Mouse (Mus musculus): ENCODE measurements around the gene Tmcc2.
"Not testable (repeated sequence)": the region's sequence is repeated elsewhere in the genome, so short reads cannot be mapped to it uniquely, and the experiment has no call there.

Gene Tmcc2

DNA sequence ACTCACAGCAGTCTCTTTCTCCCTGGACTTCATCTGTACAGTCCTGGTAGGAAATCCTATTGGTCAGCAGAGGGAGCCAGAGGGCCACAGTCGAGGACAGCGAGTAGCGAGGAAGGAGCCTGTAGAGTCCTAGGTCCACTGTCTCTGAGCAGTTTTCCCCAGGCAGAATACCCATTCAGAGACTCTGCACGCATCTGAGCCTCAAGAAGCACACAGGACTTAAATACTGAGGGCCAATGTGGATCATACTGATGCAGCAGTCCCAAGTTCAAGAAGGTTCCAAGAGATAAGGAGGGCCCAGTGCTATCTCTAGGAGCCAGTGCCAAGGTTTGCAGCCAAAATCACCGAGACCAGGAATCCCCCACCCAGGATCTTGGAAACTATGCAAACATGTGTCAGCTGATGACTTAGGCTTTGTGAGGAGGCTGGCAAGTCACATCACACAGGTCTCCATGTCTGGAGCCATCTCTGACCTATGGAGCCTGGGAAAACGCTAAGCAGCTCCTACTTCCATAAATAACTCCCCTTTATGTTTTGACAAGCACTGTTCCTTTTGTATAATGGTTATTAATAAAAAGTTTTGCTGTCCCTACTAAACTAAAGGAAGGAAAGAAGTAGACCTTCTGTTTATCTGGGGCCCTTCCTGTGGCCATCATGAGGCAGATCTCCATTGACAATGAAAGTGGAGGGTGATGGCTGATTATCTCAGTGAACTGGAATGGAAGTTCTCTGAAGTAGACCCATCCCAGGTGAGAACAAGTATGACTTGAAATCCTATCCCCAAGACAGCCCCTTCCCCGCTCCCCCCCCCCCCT lies 23.2 kb downstream of the Tmcc2 start:
- in situ Hi-C loops (cut with MboI, MseI) = loop anchor here (5.0 kb wide), 1 partner anchor 109 kb away; the partner anchor contains the start of gene Rbbp5

DNA sequence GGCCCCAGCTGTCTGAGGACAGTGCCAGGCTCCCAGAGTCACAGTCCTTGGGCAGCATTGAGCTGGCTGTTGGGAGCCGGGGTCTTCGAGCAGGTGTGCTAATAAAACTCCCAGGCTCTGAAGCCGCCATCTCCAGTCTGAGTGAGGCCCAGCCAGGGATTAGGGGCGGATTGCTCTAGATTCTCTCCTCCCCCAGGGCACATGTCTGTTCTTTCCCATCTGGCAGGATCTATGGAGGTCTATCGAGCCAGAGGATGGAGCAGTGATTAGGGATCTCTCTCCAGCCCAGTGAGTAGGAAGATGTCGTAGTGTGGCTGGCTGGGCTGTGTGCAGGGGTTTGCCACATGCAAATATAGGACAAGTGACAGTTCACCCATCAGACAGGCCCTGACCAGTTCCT lies 24.1 kb downstream of the Tmcc2 start:
- in situ Hi-C loops (cut with MboI, MseI) = loop anchor here (5.0 kb wide), 1 partner anchor 110 kb away; the partner anchor contains the start of gene Rbbp5

DNA sequence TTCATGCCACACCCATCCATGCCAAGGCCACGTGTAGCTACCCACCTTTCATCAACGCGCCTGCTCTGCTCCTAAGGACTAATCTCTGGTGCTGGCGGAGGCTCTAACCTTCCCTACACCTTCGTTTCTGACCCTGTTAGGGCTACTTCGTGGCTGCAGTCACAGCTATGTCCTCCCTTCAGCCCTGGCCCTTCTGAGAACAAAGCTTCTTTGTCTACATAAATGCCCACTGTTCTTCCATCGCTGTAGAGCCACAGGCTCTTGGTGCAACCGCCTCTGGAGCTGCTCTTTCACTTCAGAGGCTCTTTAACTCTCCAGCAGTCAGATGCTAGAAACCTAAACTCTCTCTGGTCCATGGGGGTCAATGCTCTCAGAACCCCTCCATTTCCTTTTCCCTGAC lies 24.8 kb downstream of the Tmcc2 start:
- in situ Hi-C loops (cut with MboI, MseI) = loop anchor here (5.0 kb wide), 1 partner anchor 111 kb away; the partner anchor contains the start of gene Rbbp5

DNA sequence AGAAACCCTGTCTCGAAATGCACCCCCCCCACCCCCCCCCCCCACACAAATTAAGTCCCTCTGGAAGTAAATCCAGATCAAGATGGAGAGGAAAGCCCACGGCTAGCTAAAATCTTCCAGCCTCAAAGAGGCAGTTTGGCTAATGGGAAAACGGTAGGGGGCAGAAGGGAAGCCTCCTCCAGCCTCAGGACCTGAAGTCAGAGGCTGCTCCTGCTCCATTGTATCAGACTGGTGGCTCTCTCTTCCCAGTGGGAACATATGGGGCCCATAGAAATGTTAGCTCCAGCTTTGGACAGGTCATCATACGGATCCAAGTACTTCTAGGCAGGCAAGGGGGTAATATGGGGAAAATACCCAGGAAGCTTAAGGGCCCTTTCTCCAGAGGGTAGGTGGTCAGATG lies 25.4 kb downstream of the Tmcc2 start:
- in situ Hi-C loops (cut with MboI, MseI) = loop anchor here (5.0 kb wide), 1 partner anchor 112 kb away; the partner anchor contains the start of gene Rbbp5

DNA sequence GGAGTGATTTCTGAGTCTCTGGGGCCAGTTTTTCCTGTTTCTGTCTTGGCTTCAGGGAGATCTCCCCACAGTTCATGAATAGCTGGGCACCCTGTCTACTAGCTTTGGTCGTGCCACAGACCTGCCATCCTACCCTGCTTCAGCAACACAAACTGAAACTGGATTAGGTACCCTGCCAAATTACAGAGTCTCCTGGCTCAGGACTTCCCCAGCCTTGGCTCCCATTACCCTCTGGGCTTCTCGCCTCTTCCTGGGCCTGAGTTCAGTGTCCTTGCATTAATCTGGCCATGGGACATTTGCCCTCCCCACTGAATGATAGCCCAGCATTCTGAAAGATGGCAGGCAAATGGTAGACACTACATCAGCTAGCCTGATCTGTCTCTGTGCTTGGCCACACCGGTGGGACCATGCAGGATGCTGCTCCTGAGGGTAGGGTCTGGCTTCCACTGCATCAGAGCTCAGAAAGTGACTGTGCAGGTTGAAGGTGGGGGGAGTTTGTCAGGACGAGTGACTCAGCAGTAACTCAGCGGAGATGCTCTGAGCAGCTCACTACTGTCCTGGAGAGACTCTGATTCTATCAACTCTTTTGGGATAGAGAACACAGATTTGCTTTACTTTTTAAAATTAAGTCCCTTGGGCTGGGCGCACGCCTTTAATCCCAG lies 26.1 kb downstream of the Tmcc2 start:
- in situ Hi-C loops (cut with MboI, MseI) = loop anchor here (5.0 kb wide), 1 partner anchor 112 kb away; the partner anchor contains the start of gene Rbbp5

DNA sequence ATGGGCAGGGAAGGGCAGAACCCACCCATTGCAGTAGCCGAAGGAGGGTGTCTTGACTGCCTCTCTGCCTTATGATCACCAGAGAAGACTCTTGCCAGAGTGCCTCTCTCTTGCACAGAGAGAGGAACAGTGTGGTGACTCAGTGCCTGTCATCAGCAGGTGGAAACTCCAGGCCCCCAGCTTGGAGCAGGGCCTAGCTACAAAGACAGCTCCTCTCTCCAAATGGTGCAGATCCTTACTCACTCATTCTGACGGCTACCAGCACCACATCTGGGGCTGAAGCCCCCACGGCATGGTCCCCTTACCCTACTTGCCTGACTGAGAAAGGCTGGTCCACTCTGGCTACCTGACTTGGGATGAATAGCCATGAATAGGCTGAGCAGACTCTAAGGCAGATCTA lies 26.7 kb downstream of the Tmcc2 start:
- in situ Hi-C loops (cut with MboI, MseI) = no loop called here

DNA sequence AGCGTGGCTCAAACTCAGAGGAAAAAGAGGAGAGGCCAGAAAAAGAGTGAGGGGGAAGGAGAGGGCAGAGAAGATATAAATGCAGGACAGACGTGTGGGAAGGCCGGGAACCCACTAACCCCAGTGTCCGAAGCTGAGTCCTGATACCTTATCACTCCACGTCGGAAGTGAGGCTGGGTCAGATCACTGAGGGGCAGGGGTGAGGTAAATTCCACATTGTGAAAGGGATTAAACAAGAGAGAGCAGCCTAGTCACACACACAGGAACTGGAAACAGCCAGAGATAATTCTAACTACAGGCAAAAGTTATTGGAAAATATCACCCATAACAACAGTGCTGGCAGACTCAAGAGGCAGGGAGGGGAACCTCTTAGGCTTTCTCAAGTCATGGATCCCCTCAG lies 29.1 kb downstream of the Tmcc2 start:
- in situ Hi-C loops (cut with MboI, MseI) = no loop called here

DNA sequence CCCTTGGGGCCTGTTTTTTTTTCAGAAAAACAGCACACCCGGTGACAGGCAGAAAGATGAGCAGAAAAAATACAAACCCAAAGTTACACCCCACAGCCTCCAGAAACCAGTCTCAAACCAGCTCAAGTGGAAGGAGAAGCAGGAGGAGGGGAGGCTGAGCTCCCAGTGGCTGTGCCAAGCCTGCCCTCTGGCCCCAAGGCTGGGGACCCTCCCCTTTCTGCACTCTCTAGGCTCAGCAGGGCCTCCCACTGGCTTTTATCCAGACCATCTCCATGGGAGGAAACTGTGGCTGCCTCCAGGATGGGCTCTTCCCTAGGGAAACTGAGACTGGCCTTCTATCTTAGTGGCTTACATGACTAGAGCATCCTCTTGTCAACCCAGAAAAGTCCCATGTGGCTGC lies 34.2 kb downstream of the Tmcc2 start:
- in situ Hi-C loops (cut with MboI, MseI) = loop anchor here (5.0 kb wide), 1 partner anchor 45 kb away; no protein-coding TSS in a partner anchor

DNA sequence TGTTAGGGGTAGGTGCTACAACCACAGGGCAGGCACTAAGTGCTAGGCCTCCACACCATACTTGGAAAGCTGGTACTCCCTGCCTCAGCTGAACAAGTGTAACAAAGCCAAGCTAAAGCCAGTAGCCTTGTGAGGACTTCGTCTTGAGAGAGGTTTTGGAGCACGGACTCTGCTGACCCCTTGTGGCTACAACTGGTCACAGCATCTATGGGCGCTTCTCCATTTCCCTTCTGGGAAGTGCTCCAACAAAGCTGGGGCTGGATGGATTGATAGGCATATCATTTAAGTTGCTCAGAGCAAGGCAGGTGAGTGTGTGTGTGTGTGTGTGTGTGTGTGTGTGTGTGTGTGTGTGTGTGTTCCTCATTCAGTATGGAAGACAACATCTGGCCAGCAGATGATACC lies 35.2 kb downstream of the Tmcc2 start:
- in situ Hi-C loops (cut with MboI, MseI) = loop anchor here (5.0 kb wide), 1 partner anchor 44 kb away; no protein-coding TSS in a partner anchor

DNA sequence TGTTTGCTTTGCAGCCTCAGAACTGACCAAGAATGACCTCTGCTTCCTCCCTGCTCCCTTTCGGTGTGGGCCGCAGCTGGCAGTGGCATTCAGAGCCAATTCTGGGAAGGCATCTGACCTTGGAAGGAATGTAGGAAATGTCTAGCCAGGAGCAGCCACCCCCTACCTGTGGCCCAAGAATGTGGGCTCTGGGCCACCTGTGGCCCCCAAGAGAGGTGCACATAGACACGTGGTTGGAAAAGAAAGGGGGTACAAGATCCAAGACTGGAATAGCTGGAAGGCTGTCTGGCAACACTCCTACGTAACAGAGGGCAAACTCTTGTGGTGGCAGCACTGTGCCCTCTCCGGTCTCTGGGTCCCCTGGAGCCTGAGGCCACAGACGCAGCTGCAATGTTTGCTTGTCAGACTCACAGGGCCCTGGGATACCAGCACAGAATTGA lies 35.9 kb downstream of the Tmcc2 start:
- in situ Hi-C loops (cut with MboI, MseI) = loop anchor here (5.0 kb wide), 1 partner anchor 43 kb away; no protein-coding TSS in a partner anchor

DNA sequence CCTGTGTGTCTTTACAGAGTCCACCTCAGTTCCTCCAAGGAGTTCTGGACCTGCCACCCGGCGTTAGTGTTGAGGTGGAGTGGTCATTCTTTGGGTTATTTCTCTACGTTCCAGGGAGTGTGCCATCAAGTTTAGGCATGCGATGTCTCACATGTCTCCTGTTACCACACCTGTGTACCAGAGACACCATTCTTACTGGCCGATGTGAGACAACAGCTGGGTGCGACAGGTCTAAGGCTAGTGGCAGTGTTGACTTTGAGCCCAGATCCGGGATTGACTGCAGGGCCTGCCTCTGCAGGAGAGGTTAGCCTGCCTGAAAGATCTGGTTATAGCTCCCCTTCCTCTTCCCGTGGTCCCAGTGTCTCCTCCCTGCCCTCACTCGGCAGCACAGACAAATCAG lies 36.8 kb downstream of the Tmcc2 start:
- in situ Hi-C loops (cut with MboI, MseI) = no loop called here

DNA sequence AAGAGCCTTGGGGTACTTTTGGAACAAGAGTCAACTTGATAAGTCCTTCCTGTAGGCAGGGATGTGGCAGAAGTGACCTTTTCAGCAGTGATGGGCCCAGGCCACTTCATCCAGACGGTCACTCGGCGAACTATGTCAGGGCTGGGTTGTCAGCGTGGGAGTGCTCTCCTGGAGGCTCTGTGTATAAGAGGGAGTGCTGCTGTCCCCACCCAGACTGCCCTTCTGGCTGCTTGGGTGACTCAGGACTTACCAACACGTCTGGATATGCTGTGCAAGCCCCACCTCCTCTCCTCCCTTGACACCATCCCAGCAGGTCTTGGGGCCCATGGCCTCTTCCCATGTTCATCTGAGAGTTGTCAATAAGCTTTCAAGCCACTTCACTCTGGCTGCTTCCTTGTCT lies 37.7 kb downstream of the Tmcc2 start:
- in situ Hi-C loops (cut with MboI, MseI) = no loop called here

DNA sequence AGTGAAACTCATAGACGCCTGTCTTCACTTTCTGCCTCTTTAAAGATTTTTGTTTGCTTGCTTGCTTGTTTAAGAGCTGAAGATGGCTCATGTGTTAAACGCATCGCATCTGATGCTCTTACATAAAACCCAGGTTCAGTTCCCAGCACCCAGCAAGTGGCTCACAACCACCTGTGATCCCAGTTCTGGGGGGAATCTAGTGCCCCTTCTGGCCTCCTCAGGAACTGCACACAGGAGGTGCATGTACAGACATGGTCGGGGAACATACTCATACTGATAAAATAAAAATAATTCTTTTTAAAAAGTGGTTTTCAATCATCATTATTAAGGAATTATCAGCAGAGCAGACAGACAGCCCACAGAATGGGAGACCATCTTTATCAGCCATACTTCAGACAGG lies 40.0 kb downstream of the Tmcc2 start:
- in situ Hi-C loops (cut with MboI, MseI) = no loop called here

DNA sequence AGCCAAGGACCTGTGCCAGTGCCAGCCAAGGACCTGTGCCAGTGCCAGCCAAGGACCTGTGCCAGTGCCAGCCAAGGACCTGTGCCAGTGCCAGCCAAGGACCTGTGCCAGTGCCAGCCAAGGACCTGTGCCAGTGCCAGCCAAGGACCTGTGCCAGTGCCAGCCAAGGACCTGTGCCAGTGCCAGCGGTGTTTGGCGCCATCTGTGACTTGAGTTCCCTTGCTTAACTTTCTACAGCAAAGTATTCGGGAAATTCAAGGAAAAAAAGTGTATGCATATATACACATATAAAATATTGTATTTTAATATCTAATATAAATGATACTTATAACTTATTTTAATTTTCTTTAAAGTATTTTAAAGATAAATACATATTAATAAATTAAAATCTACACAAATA lies 41.5 kb downstream of the Tmcc2 start:
- in situ Hi-C loops (cut with MboI, MseI) = not testable (repeated sequence)

DNA sequence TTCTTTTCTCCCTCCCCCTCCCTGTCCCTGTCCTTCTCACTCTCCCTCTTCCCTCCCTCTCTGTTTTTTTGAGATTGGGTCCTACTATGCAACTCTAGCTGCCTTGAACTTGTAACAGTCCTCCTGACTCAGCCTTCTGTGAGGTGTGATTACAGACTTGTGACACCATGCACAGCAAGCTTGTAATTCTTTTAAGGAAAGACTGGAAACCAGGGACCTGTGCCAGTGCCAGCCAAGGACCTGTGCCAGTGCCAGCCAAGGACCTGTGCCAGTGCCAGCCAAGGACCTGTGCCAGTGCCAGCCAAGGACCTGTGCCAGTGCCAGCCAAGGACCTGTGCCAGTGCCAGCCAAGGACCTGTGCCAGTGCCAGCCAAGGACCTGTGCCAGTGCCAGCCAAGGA lies 42.0 kb downstream of the Tmcc2 start:
- in situ Hi-C loops (cut with MboI, MseI) = not testable (repeated sequence)

DNA sequence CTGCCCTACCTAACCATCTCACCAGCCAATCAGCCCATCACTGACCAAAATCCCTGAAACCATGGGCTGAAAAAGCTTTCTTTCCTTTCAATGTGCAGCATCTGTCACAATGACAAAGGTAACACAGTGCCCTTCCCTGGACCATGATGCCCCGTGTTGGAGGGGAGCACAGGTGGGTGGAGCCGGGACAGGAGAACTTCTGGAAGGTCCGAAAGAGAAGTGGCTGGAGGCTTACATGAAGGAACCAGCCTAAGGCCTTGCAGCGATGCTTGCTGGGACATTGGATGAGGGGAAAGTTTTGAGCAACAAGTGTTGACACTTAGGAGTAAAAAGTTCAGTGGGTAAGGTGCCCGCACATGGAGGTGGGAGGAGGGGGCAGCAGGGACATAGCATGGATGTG lies 42.7 kb downstream of the Tmcc2 start:
- in situ Hi-C loops (cut with MboI, MseI) = no loop called here

DNA sequence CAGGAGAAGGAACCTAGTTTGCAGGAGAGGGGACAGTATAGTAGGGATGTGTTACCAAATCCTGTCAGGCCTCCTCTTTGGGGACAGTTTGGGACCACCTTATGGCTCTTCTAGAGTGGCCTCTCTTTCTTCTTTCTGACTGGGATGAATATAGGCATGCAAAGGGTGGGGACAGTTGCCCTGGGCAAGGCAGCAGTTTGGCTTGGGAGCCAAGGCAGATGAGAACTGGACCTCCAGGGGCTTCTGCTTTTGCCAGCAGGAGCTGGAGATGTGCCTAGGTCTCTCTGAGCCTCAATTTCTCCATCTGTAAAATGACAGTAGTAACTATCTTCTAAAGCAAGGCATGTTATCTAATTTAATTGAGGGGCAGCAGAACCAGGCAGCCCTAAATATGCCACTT lies 44.1 kb downstream of the Tmcc2 start:
- in situ Hi-C loops (cut with MboI, MseI) = no loop called here

DNA sequence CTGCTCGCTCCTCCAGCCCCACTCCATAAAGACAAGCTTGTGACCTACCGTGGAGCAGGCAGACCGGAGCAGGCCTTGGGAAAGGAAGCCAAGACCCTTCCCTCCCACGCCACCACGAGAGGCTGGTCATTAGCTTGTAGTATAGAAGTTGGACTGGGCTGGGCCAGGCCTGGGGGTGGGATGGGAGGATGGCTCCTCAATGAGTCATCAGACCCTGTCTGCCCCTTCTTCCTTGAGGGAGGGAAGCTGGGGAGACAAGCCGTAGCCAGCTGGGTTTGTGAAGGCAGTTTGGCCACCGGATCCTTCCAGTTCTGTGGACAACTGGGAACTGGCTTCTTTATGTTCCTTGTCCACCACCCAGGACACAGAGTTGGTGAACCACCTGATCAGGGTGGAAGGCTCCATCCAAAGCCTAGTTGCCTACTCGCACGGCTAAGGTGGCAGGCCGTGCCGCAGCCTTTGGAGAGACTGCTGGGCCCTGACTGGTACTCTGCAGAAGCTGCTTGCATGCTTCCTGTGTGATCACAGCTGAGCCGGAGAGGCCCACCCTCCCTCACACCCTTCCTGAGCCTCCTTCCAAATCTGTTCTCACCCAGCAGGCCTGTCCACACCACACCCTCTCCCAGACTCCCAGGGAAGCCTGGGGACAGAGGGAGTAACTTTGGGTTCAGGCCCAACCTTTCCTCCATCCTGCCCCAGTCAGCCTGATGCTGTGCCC lies 44.8 kb downstream of the Tmcc2 start:
- in situ Hi-C loops (cut with MboI, MseI) = no loop called here

DNA sequence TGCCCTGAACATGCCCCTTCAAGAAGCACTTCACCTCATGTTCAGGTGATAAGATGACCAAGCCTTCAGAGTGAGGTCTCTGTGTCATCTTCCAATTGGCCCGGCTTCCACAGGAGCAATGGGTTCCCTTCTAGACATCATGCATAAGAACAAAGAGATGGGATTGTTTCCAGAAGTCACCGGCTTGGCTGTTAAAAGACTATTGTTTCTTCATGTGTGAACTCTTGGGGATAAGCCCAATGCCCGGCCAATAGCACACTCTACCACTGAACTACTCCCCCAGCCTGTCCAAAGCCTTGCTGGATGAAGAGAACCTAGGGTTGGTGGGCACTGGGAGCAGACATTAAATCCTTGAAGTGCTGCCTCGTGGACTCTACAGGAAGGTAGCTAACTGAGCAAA lies 45.6 kb downstream of the Tmcc2 start:
- in situ Hi-C loops (cut with MboI, MseI) = no loop called here

DNA sequence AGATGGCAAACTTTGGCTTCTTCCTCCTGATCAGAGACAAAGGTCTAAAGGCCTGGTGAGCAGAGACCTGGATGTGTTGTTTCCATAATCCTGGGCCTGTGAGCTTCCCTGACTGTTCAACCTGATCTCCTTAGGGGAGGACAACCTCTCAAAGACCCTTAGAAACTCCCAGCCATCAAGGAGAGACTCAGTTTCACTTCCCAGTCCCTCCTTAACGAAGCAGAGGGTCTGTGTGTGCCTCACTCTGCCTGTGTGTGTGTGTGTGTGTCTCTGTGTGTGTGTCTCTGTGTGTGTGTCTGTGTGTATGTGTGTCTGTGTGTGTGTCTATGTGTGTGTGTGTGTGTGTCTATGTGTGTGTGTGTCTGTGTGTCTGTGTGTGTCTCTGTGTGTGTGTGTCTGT lies 47.4 kb downstream of the Tmcc2 start:
- in situ Hi-C loops (cut with MboI, MseI) = no loop called here

DNA sequence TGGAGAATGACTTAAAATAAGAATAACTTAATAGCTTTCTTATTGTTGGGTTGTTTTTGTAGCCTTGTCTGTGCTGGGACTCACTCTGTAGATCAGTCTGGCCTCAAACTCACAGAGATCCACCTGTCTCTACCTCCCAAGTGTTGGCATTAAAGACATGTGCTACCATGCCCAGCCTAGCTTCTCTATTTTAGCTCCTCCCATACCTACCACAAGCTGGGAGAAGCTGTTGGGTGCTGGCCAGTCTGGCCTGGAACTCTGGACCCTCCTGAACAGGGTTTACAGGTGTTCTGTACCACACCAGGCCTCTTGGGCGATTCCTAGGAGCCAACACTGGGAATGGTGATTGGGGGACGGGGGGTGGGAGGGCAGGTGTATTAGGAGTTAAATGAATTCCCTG lies 47.9 kb downstream of the Tmcc2 start:
- in situ Hi-C loops (cut with MboI, MseI) = no loop called here

DNA sequence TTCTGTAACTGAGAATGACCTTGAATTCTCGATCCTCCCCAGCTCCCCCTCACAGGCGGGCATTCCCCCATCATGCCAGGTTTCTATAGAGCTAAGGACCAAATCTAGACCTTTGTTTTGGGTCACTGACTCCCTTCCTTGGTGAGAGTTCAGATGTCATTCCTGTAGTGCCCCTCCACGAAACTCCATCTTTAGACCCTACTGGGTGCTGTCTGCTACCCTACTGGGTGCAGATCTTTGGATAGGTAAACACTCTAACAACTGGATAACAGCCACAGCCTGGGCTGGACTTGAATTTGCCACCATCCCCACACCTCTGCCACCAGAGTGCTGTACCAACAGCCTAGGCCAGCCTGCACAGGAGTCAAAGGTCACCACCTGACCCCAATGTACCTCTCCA lies 48.6 kb downstream of the Tmcc2 start:
- in situ Hi-C loops (cut with MboI, MseI) = no loop called here

Data from regulatory T cell (primary cell).